Mouse (Mus musculus): ENCODE results near the gene Fosl1.

DNA sequence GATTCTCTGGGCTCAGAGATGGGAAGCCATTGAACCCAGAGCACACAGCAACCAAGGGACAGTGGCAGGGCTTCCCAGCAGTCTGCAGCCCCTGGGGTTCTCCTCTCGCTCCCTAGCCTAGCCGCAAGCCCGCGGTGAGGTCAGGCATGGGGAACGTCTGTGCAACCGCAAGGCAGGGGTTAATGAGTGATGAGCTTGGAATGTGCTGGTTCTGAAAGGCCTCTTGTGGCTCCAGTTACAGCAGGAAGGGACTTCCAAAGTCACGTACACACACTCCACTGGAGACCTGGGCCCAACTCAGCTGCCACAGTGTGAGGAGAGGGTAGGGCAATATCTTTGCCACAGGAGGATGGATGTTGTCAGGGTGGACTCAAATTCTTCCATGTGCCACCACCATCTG lies 2.4 kb upstream of the Fosl1 start:
- TF ChIP-seq POLR2A (IDR thresholded peaks at IDR 0.05; ENCODE audit: borderline replicate concordance, extremely low read depth, insufficient read depth, insufficient read length, poor library complexity, severe bottlenecking) (no peak), CTCF (IDR thresholded peaks at IDR 0.05; ENCODE audit: borderline replicate concordance, extremely low read depth, insufficient read depth, insufficient read length) (no peak)

Measured in brain, embryonic 14.5 days (tissue).